Mouse (Mus musculus) splenic B cell, adult 2 months (primary cell): ENCODE measurements around the gene Dclk1.

Experiments
- DNase-seq: peaks from one replicate; pipeline ENCODE4 v3.0.0-alpha.2; 2011; ENCODE audit warnings: low read depth, low spot score
- H3K27me3 ChIP-seq: 2 replicates; pipeline ENCODE4 v1.6.1; 2012; ENCODE audit warnings: mild to moderate bottlenecking, low read length, moderate library complexity, mixed read lengths; ENCODE audit not compliant: control insufficient read depth, poor library complexity, insufficient read depth, severe bottlenecking
- H3K36me3 ChIP-seq: 2 replicates; pipeline ENCODE4 v1.6.1; 2012; ENCODE audit warnings: mild to moderate bottlenecking, low read length, moderate library complexity, mixed read lengths; ENCODE audit not compliant: control insufficient read depth, poor library complexity, insufficient read depth, severe bottlenecking

Dclk1 gene

DNA sequence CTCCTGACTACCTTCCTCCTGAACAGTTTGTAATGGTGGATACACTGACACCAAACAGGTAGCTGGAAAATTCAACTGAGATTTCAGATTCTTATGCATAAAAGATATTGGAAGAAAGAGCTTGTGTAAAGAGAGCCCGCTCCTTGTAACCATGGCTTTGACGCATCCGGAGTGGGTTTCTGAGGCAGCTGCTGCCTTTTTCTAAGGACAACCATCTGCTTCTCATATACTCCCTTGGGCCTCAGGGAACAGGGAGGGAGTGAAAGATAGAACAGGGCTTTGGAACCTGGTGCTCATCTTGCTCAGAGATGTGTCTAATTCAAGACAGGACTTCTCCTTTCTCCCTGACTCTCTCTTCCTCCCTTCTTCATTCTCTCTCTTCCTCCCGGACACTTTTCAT is 37.8 kb downstream of the Dclk1 start:
- H3K36me3 ChIP-seq = no peaks in the 10 kb centered on the region
- no peak for DNase-seq

DNA sequence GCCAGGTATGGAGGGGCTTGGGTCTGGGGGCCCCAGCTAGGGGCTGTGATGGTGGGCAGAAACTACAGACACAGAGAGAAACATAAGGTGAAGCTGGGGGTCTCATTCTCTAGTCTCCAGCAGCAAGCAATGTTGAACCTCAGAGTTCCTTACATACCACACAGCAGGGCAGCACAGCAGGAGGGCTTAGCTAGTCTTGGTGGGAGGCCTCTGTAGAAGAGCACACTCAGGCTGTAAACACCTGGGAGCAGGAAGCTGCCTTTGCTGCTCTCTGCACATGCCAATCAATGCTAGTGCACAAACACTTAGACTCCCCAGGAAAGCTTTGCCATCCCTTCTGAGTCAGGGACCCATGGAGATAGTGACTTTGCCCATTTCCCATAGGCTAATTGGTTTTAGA is 38.3 kb downstream of the Dclk1 start:
- H3K27me3 ChIP-seq = no peaks in the 10 kb centered on the region
- no peaks in the 10 kb centered on the region for H3K36me3 ChIP-seq
- DNase-seq = no peak

More for the DNA sequence above, 37.8 kb downstream of the Dclk1 start:
- no peaks in the 10 kb centered on the region for H3K27me3 ChIP-seq

DNA sequence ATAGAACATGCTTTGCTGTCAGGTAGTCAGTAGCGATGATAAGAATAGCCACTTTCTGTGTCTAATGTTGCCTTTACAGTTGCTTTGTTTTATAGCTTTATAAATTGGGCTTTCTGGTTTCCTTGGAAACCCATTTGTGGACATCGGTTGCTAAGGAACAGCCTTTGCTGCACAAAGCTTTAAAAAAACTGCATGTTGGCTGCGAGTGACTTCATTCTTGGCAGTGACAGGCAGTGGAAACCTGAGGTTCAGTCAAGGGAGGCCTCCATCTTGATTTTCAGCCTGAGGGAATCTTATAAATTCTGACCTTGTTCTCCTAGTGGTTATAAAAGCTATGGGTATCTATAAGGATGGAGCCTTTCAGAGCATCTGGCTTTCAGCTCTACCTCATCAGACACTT is 42.1 kb downstream of the Dclk1 start:
- H3K36me3 ChIP-seq = no peaks in the 10 kb centered on the region
- H3K27me3 ChIP-seq = no peaks in the 10 kb centered on the region
- DNase-seq = no peak

DNA sequence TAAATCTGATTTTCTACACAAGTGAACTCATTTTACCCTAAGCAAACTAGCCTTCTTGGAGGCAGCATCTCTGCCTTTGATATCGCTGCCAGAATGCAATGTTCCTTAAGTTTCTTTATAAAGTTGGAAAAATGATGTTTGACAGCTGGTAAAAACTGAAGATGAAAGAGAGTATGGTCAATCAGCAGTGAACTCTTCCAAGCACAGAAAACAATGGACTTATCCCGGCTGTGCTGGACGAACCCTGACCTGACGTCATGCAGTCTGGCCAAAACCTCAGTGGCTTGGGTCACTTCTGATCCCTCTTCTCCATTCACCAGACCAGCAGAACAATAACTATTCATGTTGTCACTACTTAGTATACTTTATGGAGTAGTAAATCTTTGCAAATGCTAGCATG is 46.6 kb downstream of the Dclk1 start:
- no peak for DNase-seq
- no peaks in the 10 kb centered on the region for H3K27me3 ChIP-seq
- H3K36me3 ChIP-seq = no peaks in the 10 kb centered on the region

DNA sequence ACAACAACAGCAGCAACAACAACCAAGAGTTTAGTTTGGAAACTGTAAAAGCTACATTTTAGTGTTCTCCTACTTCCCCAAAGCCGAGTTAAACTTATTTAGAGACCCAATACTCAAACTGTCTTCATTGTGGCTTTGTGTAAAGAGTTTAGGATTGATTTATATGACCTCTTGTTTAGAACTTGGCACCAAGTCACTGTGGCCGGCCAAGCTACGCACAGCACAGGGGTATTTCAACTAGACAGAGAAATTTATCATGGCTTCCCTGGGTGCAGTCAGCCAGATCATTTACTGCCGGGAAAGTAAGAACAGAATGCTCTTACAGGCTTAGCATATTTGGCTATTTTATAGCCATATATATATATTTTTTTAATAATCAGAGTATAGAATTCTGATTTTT is 49.8 kb downstream of the Dclk1 start:
- Histone ChIP-seq H3K36me3 (no peaks in the 10 kb centered on the region), H3K27me3 (no peaks in the 10 kb centered on the region)
- DNase-seq = no peak

DNA sequence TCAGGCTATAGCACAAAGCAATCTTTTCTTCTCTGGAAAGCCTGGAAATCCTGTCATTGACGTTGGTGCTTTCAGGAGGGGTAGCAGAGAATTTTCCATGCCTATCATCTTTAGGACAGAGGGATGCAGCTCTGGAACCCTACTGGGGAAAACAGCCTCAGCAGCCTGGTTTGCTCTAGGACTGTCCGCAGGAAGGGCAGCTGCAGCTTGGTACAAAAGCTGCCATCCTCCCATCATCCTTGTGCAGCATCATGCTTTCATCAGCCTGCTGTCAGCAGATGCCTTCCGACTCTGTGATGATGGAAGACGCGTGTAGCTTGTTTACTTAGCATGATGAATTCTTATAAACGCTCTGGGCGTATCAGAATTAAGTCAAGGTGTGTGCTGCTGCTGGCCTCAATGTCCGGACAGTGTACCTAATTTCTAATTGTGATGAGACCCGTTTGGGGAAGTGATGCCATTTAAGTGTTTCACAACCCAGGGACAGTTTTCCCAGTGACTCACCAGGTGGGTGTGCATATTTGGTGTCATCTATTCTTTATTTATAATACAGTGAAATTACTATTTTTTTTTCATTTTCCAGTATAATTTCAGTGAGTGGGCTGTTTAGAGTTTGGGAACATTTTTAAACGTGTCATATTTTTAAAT is 50.7 kb downstream of the Dclk1 start:
- no peak for DNase-seq
- no peaks in the 10 kb centered on the region for H3K27me3 ChIP-seq
- H3K36me3 ChIP-seq = no peaks in the 10 kb centered on the region

DNA sequence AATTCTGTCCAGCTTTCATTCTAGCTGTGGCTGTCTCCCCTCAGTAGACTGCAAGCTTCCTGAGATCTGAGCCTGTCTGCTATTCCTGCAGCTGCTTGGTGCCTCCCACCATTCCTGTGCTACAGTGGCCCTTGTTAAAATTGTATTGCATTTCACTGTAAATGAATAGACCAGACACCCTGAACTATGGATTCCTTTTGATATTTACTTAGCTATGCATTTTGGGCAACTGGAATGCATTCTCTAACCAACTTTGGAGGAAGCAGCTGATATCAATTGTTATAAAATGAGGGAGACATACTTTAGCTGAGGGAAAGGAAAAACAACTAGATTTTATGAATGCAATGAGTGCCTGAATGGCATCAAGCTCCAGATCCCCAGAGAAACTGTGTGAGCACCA is 63.5 kb downstream of the Dclk1 start:
- DNase-seq = no peak
- Histone ChIP-seq H3K36me3 (no peaks in the 10 kb centered on the region), H3K27me3 (no peaks in the 10 kb centered on the region)

DNA sequence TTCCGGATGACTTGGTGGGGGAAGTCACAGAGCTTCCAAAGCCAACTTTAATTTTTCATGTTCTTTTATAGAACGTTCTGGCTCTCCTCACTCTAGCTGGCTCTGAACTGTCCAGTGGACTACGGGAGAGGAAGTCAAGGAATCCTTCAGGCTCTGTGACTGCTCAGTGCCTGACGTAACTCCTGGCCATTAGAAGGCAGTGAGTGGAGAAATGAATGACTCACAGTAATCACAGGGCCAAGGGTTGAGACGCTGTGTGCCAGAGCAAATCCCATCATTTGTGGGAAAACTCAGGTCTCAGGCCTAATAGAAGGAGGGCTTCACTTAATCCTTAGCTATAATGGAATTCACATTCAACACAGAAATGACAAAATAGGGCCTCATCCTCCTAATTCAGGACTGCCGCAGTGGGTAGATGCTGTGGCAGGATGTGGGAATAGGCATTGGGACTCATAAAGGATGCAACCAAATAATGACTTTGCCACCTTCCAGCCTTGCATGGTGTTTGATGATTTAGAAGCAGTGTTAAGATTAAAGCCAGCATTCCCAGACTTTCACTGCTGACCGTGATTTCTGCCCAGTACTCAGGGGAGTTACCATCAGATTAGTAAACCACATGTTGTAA is 65.5 kb downstream of the Dclk1 start:
- H3K36me3 ChIP-seq = no peaks in the 10 kb centered on the region
- H3K27me3 ChIP-seq = no peaks in the 10 kb centered on the region
- no peak for DNase-seq

DNA sequence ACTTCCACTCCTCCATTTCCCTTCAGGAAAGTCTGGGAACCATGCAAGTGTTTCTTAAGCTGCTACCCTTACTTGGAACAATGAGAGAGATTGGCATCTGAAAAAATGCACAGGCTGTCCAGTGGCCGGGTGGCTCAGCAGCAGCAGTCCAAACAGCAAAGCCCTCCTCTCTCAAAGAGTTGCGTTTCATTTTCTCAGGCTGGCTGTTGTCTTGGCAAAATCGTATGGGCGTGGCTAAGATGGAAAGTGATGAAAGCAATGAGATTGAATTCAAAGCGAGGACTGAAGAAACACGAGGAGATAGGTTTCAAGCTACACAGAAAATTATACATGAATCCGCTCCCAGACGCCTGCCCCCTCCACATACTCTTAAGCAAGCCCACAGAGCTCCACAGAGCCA is 67.8 kb downstream of the Dclk1 start:
- Histone ChIP-seq H3K36me3 (no peaks in the 10 kb centered on the region), H3K27me3 (no peaks in the 10 kb centered on the region)
- no peak for DNase-seq

DNA sequence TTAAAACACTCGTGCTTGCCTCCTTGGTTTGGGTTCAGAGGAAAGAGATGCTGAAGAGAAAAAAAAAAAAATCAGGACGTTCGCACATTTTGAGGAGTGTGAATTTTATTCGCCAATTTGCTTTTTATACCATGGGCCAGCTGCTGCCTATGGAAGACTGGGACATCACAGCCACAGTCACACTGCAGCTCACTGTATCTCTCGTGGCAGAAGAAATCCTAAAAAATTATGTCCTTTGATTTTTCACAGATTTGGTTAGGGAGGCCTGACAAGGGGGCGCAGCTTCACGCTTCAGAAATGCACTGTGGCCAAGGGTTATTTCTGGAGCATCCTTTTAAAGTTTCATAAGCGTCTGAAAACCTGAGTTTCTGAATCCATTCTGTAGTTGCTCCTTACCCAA is 73.7 kb downstream of the Dclk1 start:
- no peak for DNase-seq
- H3K36me3 ChIP-seq = no peaks in the 10 kb centered on the region

DNA sequence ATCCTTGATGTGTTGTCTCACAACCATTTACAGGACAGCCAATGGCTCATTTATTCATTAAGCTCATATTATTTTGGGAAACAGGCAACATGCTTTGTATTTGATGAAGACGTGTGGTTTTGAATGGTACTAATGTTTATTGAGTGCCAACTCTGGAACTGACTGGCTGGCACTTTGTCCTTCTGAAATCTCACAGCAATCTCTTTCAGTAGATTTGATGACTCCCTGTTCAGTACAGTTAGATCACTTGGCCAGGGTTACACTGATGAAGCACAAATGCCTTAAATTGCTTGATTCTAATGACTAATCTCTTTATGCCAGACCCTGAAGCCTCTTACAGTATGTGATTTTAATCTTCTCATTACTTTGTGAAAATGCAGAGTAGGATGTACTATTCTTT is 75.9 kb downstream of the Dclk1 start:
- H3K27me3 ChIP-seq = no peaks in the 10 kb centered on the region
- DNase-seq = no peak
- H3K36me3 ChIP-seq = no peaks in the 10 kb centered on the region

More for the DNA sequence above, 73.7 kb downstream of the Dclk1 start:
- no peaks in the 10 kb centered on the region for H3K27me3 ChIP-seq

DNA sequence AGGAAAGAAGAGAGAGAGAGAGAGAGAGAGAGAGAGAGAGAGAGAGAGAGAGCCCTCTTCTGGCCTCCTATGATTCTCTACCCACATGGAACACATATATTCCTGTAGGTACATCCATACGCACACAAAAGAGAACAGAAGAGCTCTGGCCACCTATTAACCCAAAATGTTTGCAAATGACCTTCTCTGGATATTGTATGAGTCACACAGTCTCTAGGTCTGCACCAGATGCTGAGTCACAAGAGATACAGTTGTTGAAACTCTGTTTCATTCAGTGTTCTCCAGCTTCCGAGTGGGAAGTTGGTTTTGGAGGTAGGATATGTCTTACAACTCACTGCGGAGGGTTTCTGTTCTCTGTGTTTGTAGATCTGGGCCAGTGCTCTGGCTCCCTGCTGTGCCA is 78.4 kb downstream of the Dclk1 start:
- H3K27me3 ChIP-seq = no peaks in the 10 kb centered on the region
- no peaks in the 10 kb centered on the region for H3K36me3 ChIP-seq
- no peak for DNase-seq

DNA sequence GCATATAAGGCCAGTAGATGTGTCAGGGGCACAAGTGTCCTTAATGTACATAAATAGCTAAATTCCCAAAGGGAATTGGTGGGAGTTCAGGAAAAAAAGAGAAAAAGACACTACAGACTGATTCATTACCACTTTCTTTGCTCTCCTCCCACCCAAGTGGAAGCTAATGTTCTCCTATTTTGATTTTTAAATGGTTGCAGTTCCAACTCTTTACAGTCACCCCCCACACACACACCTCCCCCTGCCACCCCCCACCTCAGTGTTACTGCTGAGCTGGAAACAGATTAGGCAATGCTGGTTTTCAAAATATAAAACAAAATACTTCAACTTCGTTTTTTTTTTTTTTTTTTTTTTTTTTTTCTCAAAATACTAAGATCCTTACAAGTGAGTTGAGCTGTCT is 81.9 kb downstream of the Dclk1 start:
- H3K36me3 ChIP-seq = no peaks in the 10 kb centered on the region
- DNase-seq = no peak
- H3K27me3 ChIP-seq = no peaks in the 10 kb centered on the region

DNA sequence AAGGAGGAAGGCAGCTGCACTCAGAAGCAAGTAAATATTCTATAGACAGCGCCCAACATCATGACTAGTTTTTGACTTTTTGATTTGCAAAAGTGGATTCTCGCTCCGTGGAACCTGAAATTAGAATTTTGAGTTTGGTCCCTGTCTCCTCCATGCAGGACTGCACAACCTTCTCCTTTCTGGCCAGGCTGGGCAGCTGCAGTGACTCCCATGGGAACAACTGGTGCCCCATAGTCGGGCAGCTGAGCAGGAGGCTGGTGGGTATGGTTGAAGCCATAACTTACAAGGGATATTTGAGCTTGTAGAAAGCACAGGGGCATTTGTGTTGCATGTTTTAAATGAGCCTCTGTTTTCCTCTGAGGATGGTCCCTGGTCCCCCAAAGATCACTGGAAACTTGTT is 88.3 kb downstream of the Dclk1 start:
- Histone ChIP-seq H3K36me3 (no peaks in the 10 kb centered on the region), H3K27me3 (no peaks in the 10 kb centered on the region)
- DNase-seq = no peak

DNA sequence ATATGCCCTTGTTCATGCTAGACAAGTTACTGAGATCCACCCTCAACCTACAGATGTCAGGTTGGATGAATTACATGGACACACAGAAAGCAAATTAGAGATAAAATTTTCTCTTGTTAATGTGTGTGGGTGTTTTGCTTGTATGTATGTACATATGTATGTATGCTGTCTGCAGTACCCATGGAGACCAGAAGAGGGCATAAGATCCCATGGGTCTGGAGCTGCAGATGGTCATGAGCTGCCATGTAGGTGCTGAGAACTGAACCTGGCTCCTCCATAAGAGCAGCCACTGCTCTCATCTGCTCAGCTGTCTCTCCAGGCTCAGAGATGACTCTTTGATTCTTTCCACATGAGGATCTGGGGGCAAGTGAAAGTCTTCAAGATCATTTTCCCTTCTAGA is 89.5 kb downstream of the Dclk1 start:
- no peak for DNase-seq

DNA sequence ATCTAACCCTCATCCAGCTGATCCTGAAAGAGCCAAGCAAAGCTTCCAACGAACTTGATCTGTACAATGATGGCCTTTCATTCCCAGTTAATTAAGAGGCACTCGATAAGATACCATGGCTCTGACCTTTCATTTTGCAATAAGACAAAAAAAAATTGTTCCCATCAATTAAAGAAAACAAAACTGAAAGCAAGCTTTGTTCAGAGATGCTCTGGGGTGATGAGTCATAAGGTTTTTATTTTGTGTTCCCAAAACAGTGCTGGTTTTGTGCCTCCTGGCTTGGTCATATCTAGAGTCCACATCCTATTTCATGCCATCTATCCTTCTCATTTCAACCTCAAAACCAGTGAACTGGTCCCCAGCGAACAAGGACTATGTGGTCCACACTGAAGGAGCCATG is 91.3 kb downstream of the Dclk1 start:
- Histone ChIP-seq H3K36me3 (no peaks in the 10 kb centered on the region), H3K27me3 (no peaks in the 10 kb centered on the region)
- DNase-seq = no peak

More for the DNA sequence above, 89.5 kb downstream of the Dclk1 start:
- Histone ChIP-seq H3K27me3 (no peaks in the 10 kb centered on the region), H3K36me3 (no peaks in the 10 kb centered on the region)
